Mouse (Mus musculus): ENCODE results near the gene Retn.

GRCm38 (mm10) chr8:3674671-3675070, 19.1 kb downstream of the Retn start:
- no peak for TF ChIP-seq POLR2A (IDR thresholded peaks at IDR 0.05; ENCODE audit: control insufficient read depth, extremely low read depth, insufficient read depth, low read length, poor library complexity)
- TF ChIP-seq CTCF (IDR thresholded peaks at IDR 0.05; ENCODE audit: borderline replicate concordance, control insufficient read depth, extremely low read depth, insufficient read depth, low read length, poor library complexity), result no peak
